Mouse (Mus musculus) olfactory bulb, adult 2 months (tissue): Measurements from ENCODE around the gene Pdcd11.

Experiments used
- CTCF ChIP-seq: fragments of 200-500 bp; IDR thresholded peaks from 2 replicates; pipeline ENCODE4 v1.5.1; 2012; ENCODE audit warnings: low read depth, mild to moderate bottlenecking, low read length, moderate library complexity; ENCODE audit not compliant: insufficient read depth
- POLR2A ChIP-seq: fragments of 200-500 bp; IDR thresholded peaks from 2 replicates; pipeline ENCODE4 v1.6.1; 2012; ENCODE audit warnings: mild to moderate bottlenecking, low read depth, low read length, moderate library complexity; ENCODE audit not compliant: insufficient read depth

GRCm38 (mm10) chr19:47049061-47049460, 41.5 kb upstream of the Pdcd11 start:
- no peak for TF ChIP-seq CTCF
- no peak for TF ChIP-seq POLR2A
